Mouse (Mus musculus): ENCODE data around the gene Hs2st1. TPM values are rescaled to one million over a fixed set of nuclear protein-coding genes. Genes with fewer than 3 reads are reported as not detected.

Gene Hs2st1
- polyA plus RNA-seq, 1 experiment from 2014 or later: 14.4 TPM

- H3K36me3 ChIP-seq (ENCODE audit: control insufficient read depth, insufficient read depth, low read length): no peaks in the 10 kb centered on the region
- peaks cover 14% of the 10 kb centered on the region for H3K4me1 ChIP-seq (ENCODE audit: control insufficient read depth, insufficient read depth, low read length)
- no peak overlapping the region for H3K27ac ChIP-seq (replicated peaks; ENCODE audit: low read depth, low read length)
- DNase-seq (ENCODE audit: low spot score) (no peak), ATAC-seq (ENCODE audit: low read depth) (no peak)
- no peaks in the 10 kb centered on the region for H3K9me3 ChIP-seq (ENCODE audit: control insufficient read depth, low read length)
- 51% methylated on average over 4 of the region's 4 CpGs for WGBS
- no peak overlapping the region for H3K4me3 ChIP-seq (ENCODE audit: low read depth, low read length)
- no peak overlapping the region for H3K9ac ChIP-seq (ENCODE audit: low read depth, low read length)
- H3K4me2 ChIP-seq (ENCODE audit: low read depth, low read length): no peak overlapping the region
- no peaks in the 10 kb centered on the region for H3K27me3 ChIP-seq (replicated peaks; ENCODE audit: control insufficient read depth, insufficient read depth, low read length)
Measured at GRCm38 (mm10) chr3:144551416-144551815, 18.6 kb downstream of the Hs2st1 start.

- ATAC-seq (ENCODE audit: low read depth) (no peak), DNase-seq (ENCODE audit: low spot score) (no peak)
- peaks cover 19% of the 10 kb centered on the region for H3K4me1 ChIP-seq (ENCODE audit: control insufficient read depth, insufficient read depth, low read length)
- H3K27me3 ChIP-seq (replicated peaks; ENCODE audit: control insufficient read depth, insufficient read depth, low read length): no peaks in the 10 kb centered on the region
- H3K4me3 ChIP-seq (ENCODE audit: low read depth, low read length): no peak overlapping the region
- H3K27ac ChIP-seq (replicated peaks; ENCODE audit: low read depth, low read length): no peak overlapping the region
- H3K9ac ChIP-seq (ENCODE audit: low read depth, low read length): no peak overlapping the region
- H3K9me3 ChIP-seq (ENCODE audit: control insufficient read depth, low read length): no peaks in the 10 kb centered on the region
- H3K4me2 ChIP-seq (ENCODE audit: low read depth, low read length): no peak overlapping the region
- no peaks in the 10 kb centered on the region for H3K36me3 ChIP-seq (ENCODE audit: control insufficient read depth, insufficient read depth, low read length)
- WGBS: 88% methylated on average over 5 of the region's 5 CpGs
Measured at GRCm38 (mm10) chr3:144550659-144551058, 19.3 kb downstream of the Hs2st1 start.

- 81% methylated on average over 5 of the region's 5 CpGs for WGBS
- no peak overlapping the region for H3K4me2 ChIP-seq (ENCODE audit: low read depth, low read length)
- no peaks in the 10 kb centered on the region for H3K36me3 ChIP-seq (ENCODE audit: control insufficient read depth, insufficient read depth, low read length)
- DNase-seq (ENCODE audit: low spot score) (no peak), ATAC-seq (ENCODE audit: low read depth) (no peak)
- H3K9ac ChIP-seq (ENCODE audit: low read depth, low read length): no peak overlapping the region
- H3K9me3 ChIP-seq (ENCODE audit: control insufficient read depth, low read length): no peaks in the 10 kb centered on the region
- H3K4me1 ChIP-seq (ENCODE audit: control insufficient read depth, insufficient read depth, low read length): peaks cover 23% of the 10 kb centered on the region
- no peak overlapping the region for H3K27ac ChIP-seq (replicated peaks; ENCODE audit: low read depth, low read length)
- no peak overlapping the region for H3K4me3 ChIP-seq (ENCODE audit: low read depth, low read length)
- no peaks in the 10 kb centered on the region for H3K27me3 ChIP-seq (replicated peaks; ENCODE audit: control insufficient read depth, insufficient read depth, low read length)
Measured at GRCm38 (mm10) chr3:144550036-144550435, 19.9 kb downstream of the Hs2st1 start.

GRCm38 (mm10) chr3:144548186-144548845 lies 21.7 kb downstream of the Hs2st1 start:
- Histone ChIP-seq H3K4me2 (ENCODE audit: low read depth, low read length) (no peak overlapping the region), H3K36me3 (ENCODE audit: control insufficient read depth, insufficient read depth, low read length) (no peaks in the 10 kb centered on the region), H3K4me1 (ENCODE audit: control insufficient read depth, insufficient read depth, low read length) (peaks cover 20% of the 10 kb centered on the region), H3K27ac (replicated peaks; ENCODE audit: low read depth, low read length) (no peak overlapping the region), H3K9ac (ENCODE audit: low read depth, low read length) (no peak overlapping the region), H3K4me3 (ENCODE audit: low read depth, low read length) (no peak overlapping the region), H3K9me3 (ENCODE audit: control insufficient read depth, low read length) (no peaks in the 10 kb centered on the region), H3K27me3 (replicated peaks; ENCODE audit: control insufficient read depth, insufficient read depth, low read length) (no peaks in the 10 kb centered on the region)
- DNase-seq (ENCODE audit: low spot score): no peak
- ATAC-seq (ENCODE audit: low read depth): no peak
- 84% methylated on average over 7 of the region's 7 CpGs for WGBS

- no peak overlapping the region for H3K9ac ChIP-seq (ENCODE audit: low read depth, low read length)
- H3K36me3 ChIP-seq (ENCODE audit: control insufficient read depth, insufficient read depth, low read length): no peaks in the 10 kb centered on the region
- no peak overlapping the region for H3K27ac ChIP-seq (replicated peaks; ENCODE audit: low read depth, low read length)
- DNase-seq (ENCODE audit: low spot score) (no peak), ATAC-seq (ENCODE audit: low read depth) (no peak)
- H3K9me3 ChIP-seq (ENCODE audit: control insufficient read depth, low read length): no peaks in the 10 kb centered on the region
- peaks cover 21% of the 10 kb centered on the region for H3K4me1 ChIP-seq (ENCODE audit: control insufficient read depth, insufficient read depth, low read length)
- H3K4me2 ChIP-seq (ENCODE audit: low read depth, low read length): no peak overlapping the region
- H3K27me3 ChIP-seq (replicated peaks; ENCODE audit: control insufficient read depth, insufficient read depth, low read length): no peaks in the 10 kb centered on the region
- no peak overlapping the region for H3K4me3 ChIP-seq (ENCODE audit: low read depth, low read length)
- 44% methylated on average over 4 of the region's 4 CpGs for WGBS
Measured at GRCm38 (mm10) chr3:144546490-144546889, 23.5 kb downstream of the Hs2st1 start.

- H3K9me3 ChIP-seq (ENCODE audit: control insufficient read depth, low read length): no peaks in the 10 kb centered on the region
- 39% methylated on average over 4 of the region's 4 CpGs for WGBS
- no peak overlapping the region for H3K4me3 ChIP-seq (ENCODE audit: low read depth, low read length)
- H3K27ac ChIP-seq (replicated peaks; ENCODE audit: low read depth, low read length): no peak overlapping the region
- DNase-seq (ENCODE audit: low spot score) (no peak), ATAC-seq (ENCODE audit: low read depth) (no peak)
- H3K9ac ChIP-seq (ENCODE audit: low read depth, low read length): no peak overlapping the region
- H3K27me3 ChIP-seq (replicated peaks; ENCODE audit: control insufficient read depth, insufficient read depth, low read length): no peaks in the 10 kb centered on the region
- no peaks in the 10 kb centered on the region for H3K36me3 ChIP-seq (ENCODE audit: control insufficient read depth, insufficient read depth, low read length)
- H3K4me2 ChIP-seq (ENCODE audit: low read depth, low read length): no peak overlapping the region
- peaks cover 20% of the 10 kb centered on the region for H3K4me1 ChIP-seq (ENCODE audit: control insufficient read depth, insufficient read depth, low read length)
Measured at GRCm38 (mm10) chr3:144545832-144546231, 24.1 kb downstream of the Hs2st1 start.

- Histone ChIP-seq H3K4me1 (ENCODE audit: control insufficient read depth, insufficient read depth, low read length) (peaks cover 20% of the 10 kb centered on the region), H3K4me2 (ENCODE audit: low read depth, low read length) (no peak overlapping the region), H3K27ac (replicated peaks; ENCODE audit: low read depth, low read length) (no peak overlapping the region), H3K36me3 (ENCODE audit: control insufficient read depth, insufficient read depth, low read length) (no peaks in the 10 kb centered on the region), H3K9me3 (ENCODE audit: control insufficient read depth, low read length) (no peaks in the 10 kb centered on the region), H3K9ac (ENCODE audit: low read depth, low read length) (no peak overlapping the region), H3K27me3 (replicated peaks; ENCODE audit: control insufficient read depth, insufficient read depth, low read length) (no peaks in the 10 kb centered on the region), H3K4me3 (ENCODE audit: low read depth, low read length) (no peak overlapping the region)
- no peak for ATAC-seq (ENCODE audit: low read depth)
- WGBS: 77% methylated on average over 7 of the region's 7 CpGs
- no peak for DNase-seq (ENCODE audit: low spot score)
Measured at GRCm38 (mm10) chr3:144545152-144545551, 24.8 kb downstream of the Hs2st1 start.

GRCm38 (mm10) chr3:144541906-144542438 lies 28.0 kb downstream of the Hs2st1 start:
- Histone ChIP-seq H3K4me1 (ENCODE audit: control insufficient read depth, insufficient read depth, low read length) (peaks cover 27% of the 10 kb centered on the region), H3K36me3 (ENCODE audit: control insufficient read depth, insufficient read depth, low read length) (no peaks in the 10 kb centered on the region), H3K9me3 (ENCODE audit: control insufficient read depth, low read length) (no peaks in the 10 kb centered on the region), H3K27me3 (replicated peaks; ENCODE audit: control insufficient read depth, insufficient read depth, low read length) (no peaks in the 10 kb centered on the region), H3K27ac (replicated peaks; ENCODE audit: low read depth, low read length) (no peak overlapping the region), H3K4me3 (ENCODE audit: low read depth, low read length) (no peak overlapping the region), H3K9ac (ENCODE audit: low read depth, low read length) (no peak overlapping the region), H3K4me2 (ENCODE audit: low read depth, low read length) (no peak overlapping the region)
- ATAC-seq (ENCODE audit: low read depth) (no peak), DNase-seq (ENCODE audit: low spot score) (no peak)
- 79% methylated on average over 6 of the region's 6 CpGs for WGBS

GRCm38 (mm10) chr3:144540805-144541204 lies 29.2 kb downstream of the Hs2st1 start:
- Histone ChIP-seq H3K4me2 (ENCODE audit: low read depth, low read length) (no peak overlapping the region), H3K27ac (replicated peaks; ENCODE audit: low read depth, low read length) (no peak overlapping the region), H3K4me3 (ENCODE audit: low read depth, low read length) (no peak overlapping the region), H3K9me3 (ENCODE audit: control insufficient read depth, low read length) (no peaks in the 10 kb centered on the region), H3K9ac (ENCODE audit: low read depth, low read length) (no peak overlapping the region), H3K4me1 (ENCODE audit: control insufficient read depth, insufficient read depth, low read length) (peaks cover 18% of the 10 kb centered on the region), H3K27me3 (replicated peaks; ENCODE audit: control insufficient read depth, insufficient read depth, low read length) (no peaks in the 10 kb centered on the region), H3K36me3 (ENCODE audit: control insufficient read depth, insufficient read depth, low read length) (no peaks in the 10 kb centered on the region)
- no peak for DNase-seq (ENCODE audit: low spot score)
- no peak for ATAC-seq (ENCODE audit: low read depth)
- 58% methylated on average over 3 of the region's 3 CpGs for WGBS
